Mouse (Mus musculus) lung, adult 2 months (tissue): ENCODE measurements at regions not wholly inside any gene's neighbourhood (a gene's known extent, or its start where the extent isn't known, plus 50 kb on each side); places are given as distances from the start of the nearest gene placed in this dataset.

Experiments used
- CTCF ChIP-seq: fragments of 200-500 bp; IDR thresholded peaks from 2 replicates; pipeline ENCODE4 v1.5.1; 2011; ENCODE audit warnings: mild to moderate bottlenecking, low read length, control low read depth; ENCODE audit not compliant: insufficient read depth
- POLR2A ChIP-seq: fragments of 200-500 bp; IDR thresholded peaks from 2 replicates; pipeline ENCODE4 v1.6.1; 2011; ENCODE audit warnings: low read depth, mild to moderate bottlenecking, control low read depth, low read length, borderline replicate concordance; ENCODE audit errors: extremely low read depth

GRCm38 (mm10) chr15:97499821-97500385 is 205.7 kb downstream of the Rpap3 start:
- no peak for TF ChIP-seq CTCF
- TF ChIP-seq POLR2A = no peak
